Comparison of ENCODE assay signal across 24 mouse cellular contexts in genomic region chr14:48246963-48247362, GRCm38 (mm10).
DNase-seq lines count a peak whose midpoint lies in the region; ATAC-seq and TF ChIP-seq lines count a peak whose summit lies in the region.
"Had no signal": no experiment of that assay in that cellular context is flagged by ENCODE, and none has a peak within 500 bp of the region (broad histone marks: within the 10 kb centered on the region; RNA-seq: fewer than 3 reads in every experiment).

No protein-coding gene starts in this region.

- DNase-seq in forebrain, embryonic 11.5 days (ENCODE audit: low spot score), result no peak
- no peak for DNase-seq in gastrocnemius, adult 2 months
- DNase-seq in gastrocnemius, postnatal 4 days (ENCODE audit: low spot score in 2 of 2), result no peak
- DNase-seq in lung, embryonic 14.5 days, result peak; percentile 7
- DNase-seq in lung, adult 2 months, result no peak
- DNase-seq in cerebellum, adult 11 months, result no peak
- DNase-seq: adrenal gland, postnatal 14 days; cerebellum, adult 8-10 months; embryo, embryonic 11 days; gastrocnemius, postnatal 36 days; heart, postnatal 4 days; kidney, adult 18-20 months had no signal

- peaks cover 5% of the 10 kb centered on the region for H3K4me1 ChIP-seq in forebrain, embryonic 16.5 days (replicated peaks; ENCODE audit: control insufficient read depth, insufficient read depth, low read length)
- no peaks in the 10 kb centered on the region for H3K4me1 ChIP-seq in forebrain, embryonic 11.5 days (replicated peaks; ENCODE audit: control insufficient read depth, insufficient read depth, low read length)
- no peaks in the 10 kb centered on the region for H3K4me1 ChIP-seq in lung, embryonic 14.5 days (ENCODE audit: insufficient read depth)
- H3K4me1 ChIP-seq in lung, adult 2 months (ENCODE audit: control insufficient read depth, insufficient read depth, low read length), result no peaks in the 10 kb centered on the region

- no peak overlapping the region for H3K9ac ChIP-seq in forebrain, embryonic 16.5 days (replicated peaks; ENCODE audit: low read depth, low read length)
- H3K9ac ChIP-seq in forebrain, embryonic 11.5 days (ENCODE audit: low read length), result no peak overlapping the region
- H3K9ac ChIP-seq in lung, embryonic 14.5 days, result no peak overlapping the region
- H3K9ac ChIP-seq: embryonic facial prominence, embryonic 15.5 days; heart, embryonic 13.5 days; hindbrain, embryonic 13.5 days; kidney, embryonic 15.5 days had no signal

- no peaks in the 10 kb centered on the region for H3K9me3 ChIP-seq in forebrain, embryonic 16.5 days (ENCODE audit: control insufficient read depth, low read length)
- no peaks in the 10 kb centered on the region for H3K9me3 ChIP-seq in forebrain, embryonic 11.5 days (ENCODE audit: control insufficient read depth, low read length)
- H3K9me3 ChIP-seq in lung, embryonic 14.5 days (ENCODE audit: low read depth, low read length), result no peaks in the 10 kb centered on the region
- H3K9me3 ChIP-seq: embryonic facial prominence, embryonic 15.5 days; heart, embryonic 13.5 days; hindbrain, embryonic 13.5 days; kidney, embryonic 15.5 days had no signal

- H3K4me3 ChIP-seq in forebrain, embryonic 16.5 days (replicated peaks; ENCODE audit: low read length), result no peak overlapping the region
- H3K4me3 ChIP-seq in forebrain, embryonic 11.5 days (ENCODE audit: low read depth, low read length), result no peak overlapping the region
- H3K4me3 ChIP-seq in gastrocnemius, adult 2 months, result peak overlapping the region; percentile 40
- H3K4me3 ChIP-seq in lung, embryonic 14.5 days (ENCODE audit: low read depth, low read length), result no peak overlapping the region
- no peak overlapping the region for H3K4me3 ChIP-seq in lung, adult 2 months (replicated peaks; ENCODE audit: extremely low read depth, low read depth, low read length)
- no peak overlapping the region for H3K4me3 ChIP-seq in macrophage (ENCODE audit: inconsistent target)
- H3K4me3 ChIP-seq: embryonic facial prominence, embryonic 15.5 days; erythroblast, embryonic 14.5 days; heart, adult 2 months; heart, embryonic 13.5 days; hindbrain, embryonic 13.5 days; kidney, embryonic 15.5 days had no signal

- H3K36me3 ChIP-seq in forebrain, embryonic 16.5 days (ENCODE audit: control insufficient read depth, insufficient read depth), result no peaks in the 10 kb centered on the region
- no peaks in the 10 kb centered on the region for H3K36me3 ChIP-seq in forebrain, embryonic 11.5 days (ENCODE audit: control insufficient read depth, insufficient read depth, low read length)
- peaks cover 7% of the 10 kb centered on the region; the same call in 1 of the 2 replicates for H3K36me3 ChIP-seq in lung, embryonic 14.5 days (ENCODE audit: insufficient read depth)
- H3K36me3 ChIP-seq in macrophage (ENCODE audit: inconsistent target), result no peaks in the 10 kb centered on the region
- H3K36me3 ChIP-seq: embryonic facial prominence, embryonic 15.5 days; hindbrain, embryonic 13.5 days; kidney, embryonic 15.5 days had no signal

- ATAC-seq in forebrain, embryonic 16.5 days, result peak; percentile 37; the same call in 1 of the 2 replicates
- ATAC-seq in forebrain, embryonic 11.5 days (replicated peaks; ENCODE audit: low FRiP score), result no peak
- no peak for ATAC-seq in lung, embryonic 14.5 days (ENCODE audit: insufficient read depth)
- ATAC-seq: activated CD4-positive, CD25-positive, alpha-beta regulatory T cell, adult 4 months; Patski had no signal

- no peaks in the 10 kb centered on the region for H3K79me2 ChIP-seq in macrophage (ENCODE audit: inconsistent target)

- 68% methylated on average over 9 of the region's 9 CpGs for WGBS in forebrain, embryonic 16.5 days
- WGBS in forebrain, embryonic 11.5 days, result 92% methylated on average over 9 of the region's 9 CpGs
- 64% methylated on average over 9 of the region's 9 CpGs for WGBS in lung, embryonic 14.5 days
- WGBS in lung, adult 2 months, result 79% methylated on average over 9 of the region's 9 CpGs
- WGBS in macrophage (ENCODE audit: missing documents), result 89% methylated on average over 9 of the region's 9 CpGs

- H3K27me3 ChIP-seq in forebrain, embryonic 16.5 days (replicated peaks; ENCODE audit: control insufficient read depth, insufficient read depth, low read length), result no peaks in the 10 kb centered on the region
- H3K27me3 ChIP-seq in forebrain, embryonic 11.5 days (ENCODE audit: control insufficient read depth, insufficient read depth, low read length), result no peaks in the 10 kb centered on the region
- no peaks in the 10 kb centered on the region for H3K27me3 ChIP-seq in lung, embryonic 14.5 days (ENCODE audit: insufficient read depth, low read length)
- H3K27me3 ChIP-seq: CH12.LX; embryonic facial prominence, embryonic 15.5 days; hindbrain, embryonic 13.5 days; kidney, embryonic 15.5 days; Patski had no signal

- intact Hi-C loops in gastrocnemius, adult 2 months (cut with DNase I), result no loop called here

- H3K27ac ChIP-seq in forebrain, embryonic 16.5 days (ENCODE audit: low read length), result peak overlapping the region; percentile 35
- no peak overlapping the region for H3K27ac ChIP-seq in forebrain, embryonic 11.5 days (ENCODE audit: low read depth, low read length)
- no peak overlapping the region for H3K27ac ChIP-seq in gastrocnemius, adult 2 months
- no peak overlapping the region for H3K27ac ChIP-seq in lung, embryonic 14.5 days (ENCODE audit: low read depth)
- H3K27ac ChIP-seq in macrophage, result peak overlapping the region; percentile 33; the same call in 1 of the 2 replicates
- H3K27ac ChIP-seq: embryonic facial prominence, embryonic 15.5 days; heart, adult 2 months; heart, embryonic 13.5 days; hindbrain, embryonic 13.5 days; hindbrain, postnatal 0 days; kidney, embryonic 15.5 days had no signal

- H3K4me2 ChIP-seq in forebrain, embryonic 16.5 days (ENCODE audit: low read length), result no peak overlapping the region
- no peak overlapping the region for H3K4me2 ChIP-seq in forebrain, embryonic 11.5 days (ENCODE audit: low read depth, low read length, severe bottlenecking)
- H3K4me2 ChIP-seq in lung, embryonic 14.5 days, result no peak overlapping the region
- H3K4me2 ChIP-seq: embryonic facial prominence, embryonic 15.5 days; heart, embryonic 13.5 days; hindbrain, embryonic 13.5 days; kidney, embryonic 15.5 days had no signal

- TF ChIP-seq POLR2A in lung, adult 2 months (IDR thresholded peaks at IDR 0.05; ENCODE audit: borderline replicate concordance, extremely low read depth, low read depth, low read length), result no peak

- no peak for TF ChIP-seq CTCF in gastrocnemius, adult 2 months (IDR thresholded peaks at IDR 0.05)
- no peak for TF ChIP-seq CTCF in lung, embryonic 14.5 days (IDR thresholded peaks at IDR 0.05; ENCODE audit: low read depth)
- TF ChIP-seq CTCF in lung, adult 2 months (IDR thresholded peaks at IDR 0.05; ENCODE audit: insufficient read depth, low read length), result no peak

Comparison
In these comparisons a context has a peak if more than half of its experiments do, and no peak if none do; other contexts are left out.
1. H3K27ac ChIP-seq: peak in forebrain, embryonic 16.5 days (single experiment) and macrophage (single experiment); none in forebrain, embryonic 11.5 days (single experiment), gastrocnemius, adult 2 months (single experiment) and lung, embryonic 14.5 days (single experiment).